Mouse (Mus musculus) left cerebral cortex, postnatal 10 days (tissue): ENCODE data around the gene Lims1. TPM values are rescaled to one million over a fixed set of nuclear protein-coding genes. Genes with fewer than 3 reads are reported as not detected.
A peak's percentile ranks its signal among the peaks of the same experiment; 100 is the strongest.

Source experiments
- DNase-seq, 2 experiments: peaks; one replicate each; pipeline ENCODE4 v3.0.0; 2021 to 2022; ENCODE audit warnings: low spot score in 2 of 2, mixed read lengths in 1 of 2; ENCODE audit errors: extremely low spot score in 1 of 2
- intact Hi-C: fragments of 180-260 bp; cut with DNase I; formaldehyde crosslinking; loops from one replicate; pipeline ENCODE4 v1.15.1; 2025
- total RNA-seq, 2 experiments: library from RNA; stranded (reverse); gene quantifications; 2 replicates each; pipeline ENCODE4 v1.2.3; 2021

The Lims1 gene
- total RNA-seq, 2 experiments from 2014 or later, result 25.1 to 29.1 TPM

DNA sequence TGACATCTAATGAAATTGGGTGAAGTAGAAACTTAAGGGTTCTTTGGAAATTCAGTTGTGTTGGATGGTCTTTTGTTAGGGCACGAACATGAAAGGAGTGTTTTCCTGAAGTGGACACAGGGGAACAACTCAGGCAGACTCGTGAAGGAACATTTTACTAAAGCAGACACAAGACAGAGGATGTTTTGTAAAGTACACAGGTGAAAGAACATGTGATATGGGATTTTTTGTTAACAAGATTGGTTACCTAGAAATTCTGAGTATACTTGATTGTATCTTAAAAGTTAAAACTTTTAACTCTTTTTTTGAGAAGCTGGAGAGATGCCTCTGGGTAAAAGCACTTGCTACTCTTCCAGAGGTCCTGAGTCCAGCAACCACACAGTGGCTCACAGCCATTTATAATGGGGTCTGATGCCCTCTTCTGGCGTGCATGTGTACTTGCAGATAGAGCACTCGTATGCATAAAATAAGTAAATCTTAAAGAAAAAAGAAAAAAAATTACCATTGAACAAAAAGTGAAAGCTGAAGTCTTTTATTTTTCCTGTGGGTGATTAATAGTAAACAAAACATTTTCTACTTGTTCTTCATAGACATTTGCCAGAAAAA lies 54.4 kb downstream of the Lims1 start:
- DNase-seq, result peak in 1 of 2 experiments; percentile 45
- intact Hi-C loops, result no loop called here

DNA sequence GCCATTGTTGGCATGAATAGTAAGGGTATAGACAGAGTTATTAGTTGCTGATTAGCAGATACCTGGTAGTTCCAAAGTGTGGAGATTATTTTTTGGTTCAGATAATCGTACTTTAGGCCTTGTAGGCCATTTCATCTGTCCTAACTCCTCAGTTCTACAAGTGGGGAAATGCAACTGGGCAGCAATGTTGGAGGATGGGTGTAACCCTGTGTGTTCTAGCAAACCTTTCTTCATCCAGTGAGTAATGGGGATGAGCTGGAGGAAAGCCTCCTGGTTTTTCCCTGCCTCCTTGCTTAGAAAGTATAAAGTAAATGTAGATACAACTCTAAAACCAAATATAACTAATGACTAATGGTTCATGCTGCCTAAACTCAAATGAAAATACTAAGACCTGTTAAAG lies 55.1 kb downstream of the Lims1 start:
- no peak for DNase-seq
- intact Hi-C loops, result no loop called here

DNA sequence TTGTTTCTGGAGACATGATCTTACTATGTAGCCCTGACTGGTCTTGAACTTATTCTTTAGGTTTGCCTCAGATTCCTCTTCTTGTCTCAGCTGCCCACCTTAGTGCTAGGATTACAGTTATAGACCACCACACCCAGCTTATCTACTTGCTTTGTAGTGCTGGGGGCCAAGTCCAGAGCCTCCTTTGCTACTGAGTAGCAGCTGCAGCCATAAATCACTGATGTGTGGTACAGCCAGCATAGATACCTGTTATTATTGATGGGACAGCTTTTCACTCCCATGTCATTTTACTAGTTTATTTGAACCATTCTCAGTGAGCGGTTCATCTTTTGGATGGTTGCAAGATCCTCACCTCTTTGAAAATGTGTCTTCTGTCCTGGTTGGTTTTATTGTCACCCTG lies 56.4 kb downstream of the Lims1 start:
- DNase-seq, result no peak
- intact Hi-C loops, result no loop called here

DNA sequence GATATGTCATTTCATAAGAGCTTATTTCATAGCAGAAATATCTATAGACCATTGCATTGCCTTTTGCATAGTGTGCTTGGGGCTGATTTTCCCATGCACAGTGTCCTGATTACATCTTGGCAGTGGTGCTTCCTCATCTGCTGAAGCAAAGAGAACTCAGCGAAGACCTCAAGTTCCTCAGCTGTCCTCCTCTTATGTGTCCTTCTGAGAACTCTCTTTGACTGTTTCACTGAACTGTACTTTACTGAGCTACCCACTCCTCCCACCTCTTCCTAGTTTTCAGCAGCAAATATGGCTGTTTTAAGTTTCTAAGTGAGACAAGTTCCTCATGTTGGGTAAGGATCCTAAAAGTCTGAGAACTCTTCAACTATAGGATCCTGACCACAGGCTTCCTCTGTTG lies 58.6 kb downstream of the Lims1 start:
- DNase-seq, result no peak
- intact Hi-C loops, result no loop called here

DNA sequence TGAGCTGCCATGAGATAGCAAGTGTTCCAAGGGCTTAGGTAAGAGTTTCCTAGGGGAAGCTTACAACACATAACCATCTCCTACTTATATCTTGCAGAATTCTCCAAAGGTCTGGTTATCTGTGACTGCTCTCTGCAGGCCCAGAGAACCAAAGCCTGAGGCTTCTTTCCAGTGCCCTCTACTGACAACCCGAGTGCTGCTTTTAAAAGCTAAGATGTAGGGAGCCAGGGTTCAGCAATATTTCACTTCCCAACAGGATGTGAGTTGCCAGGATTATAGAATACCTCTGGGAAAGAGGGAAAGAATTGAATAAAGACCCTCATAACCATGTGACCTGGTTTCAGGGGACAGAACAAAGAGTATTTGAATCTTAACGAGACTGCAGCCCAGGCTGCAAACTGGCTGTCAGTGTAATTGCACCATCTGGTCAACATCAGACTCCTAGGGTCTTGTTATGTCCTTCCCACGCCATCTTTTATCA lies 59.4 kb downstream of the Lims1 start:
- intact Hi-C loops, result no loop called here
- no peak for DNase-seq

DNA sequence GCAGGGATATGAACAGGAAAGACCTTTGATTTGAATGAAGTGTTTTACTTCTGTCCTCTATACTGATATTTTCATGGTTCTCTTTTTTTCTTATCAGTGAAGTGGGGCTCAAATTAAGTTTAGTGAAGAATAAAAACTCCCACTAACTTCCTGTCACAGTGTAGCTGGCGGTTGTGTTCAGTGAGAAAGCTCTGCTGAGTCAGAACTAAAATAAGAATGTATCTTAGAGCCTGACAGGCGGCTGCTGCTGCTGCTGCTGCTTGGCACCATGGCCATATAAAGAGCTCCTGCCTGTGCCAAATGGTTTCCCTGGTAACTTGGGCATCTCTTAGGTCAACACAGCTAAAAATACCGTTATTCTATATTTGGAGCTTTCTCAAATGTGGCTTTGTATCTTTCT lies 60.0 kb downstream of the Lims1 start:
- intact Hi-C loops, result no loop called here
- peak; percentile 34 to 74 for DNase-seq

DNA sequence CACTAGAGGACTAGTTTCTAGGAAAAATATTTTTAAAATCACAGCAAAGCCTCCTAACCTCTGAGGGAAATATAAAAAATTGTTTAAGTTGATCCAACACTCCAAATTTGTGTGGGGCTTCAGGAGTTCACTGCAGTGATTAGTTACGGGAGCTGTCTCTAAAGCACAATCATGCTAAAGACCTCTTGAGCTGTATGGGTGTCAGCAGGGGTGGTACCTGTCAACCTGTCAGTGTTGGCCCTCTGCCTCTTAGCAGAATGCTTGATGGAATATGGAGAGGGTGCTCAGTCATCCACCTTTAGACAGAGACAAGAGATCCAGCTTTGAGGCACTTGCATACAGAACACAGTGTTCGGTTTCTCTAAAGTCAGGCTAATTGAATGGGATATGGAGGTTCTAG lies 60.5 kb downstream of the Lims1 start:
- intact Hi-C loops, result no loop called here
- no peak for DNase-seq

DNA sequence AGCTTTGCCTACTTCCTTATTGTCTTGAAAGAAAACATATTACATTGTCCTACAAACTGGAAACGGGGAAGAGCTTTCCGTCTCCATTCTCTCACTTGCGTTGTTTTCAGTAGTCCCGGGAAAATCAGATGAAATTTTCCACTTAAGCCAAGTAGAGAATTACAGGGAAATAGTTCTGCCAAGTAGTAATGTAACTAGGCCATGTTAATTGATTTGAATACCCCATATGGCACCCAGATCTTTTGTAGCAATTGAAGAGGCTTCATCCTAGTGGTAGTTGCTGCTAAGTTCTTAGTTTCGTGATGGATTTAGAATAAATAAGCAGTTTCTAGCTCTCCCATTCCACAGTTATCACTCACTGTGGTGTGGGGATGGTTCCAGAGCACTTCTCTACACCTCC lies 62.4 kb downstream of the Lims1 start:
- no peak for DNase-seq
- intact Hi-C loops, result no loop called here

DNA sequence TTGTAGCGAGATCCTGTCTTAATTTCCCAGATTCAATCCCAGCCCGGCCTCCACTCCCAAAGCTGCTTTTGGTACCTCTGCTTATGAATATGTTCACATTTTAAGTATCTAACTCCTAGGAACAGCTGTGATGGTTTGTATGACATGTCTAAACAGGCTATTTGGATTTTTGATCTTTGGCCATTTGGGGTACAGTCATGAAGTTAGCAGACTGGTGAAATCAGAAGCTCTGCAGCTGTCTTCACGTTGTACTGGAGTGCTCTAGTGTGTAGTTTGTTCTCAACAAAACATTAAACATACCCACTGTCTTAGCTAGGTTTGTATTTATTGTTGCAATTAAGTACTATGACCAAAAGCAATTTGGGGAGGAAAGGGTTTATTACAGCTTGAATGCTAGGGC lies 63.7 kb downstream of the Lims1 start:
- intact Hi-C loops, result no loop called here
- DNase-seq, result no peak

DNA sequence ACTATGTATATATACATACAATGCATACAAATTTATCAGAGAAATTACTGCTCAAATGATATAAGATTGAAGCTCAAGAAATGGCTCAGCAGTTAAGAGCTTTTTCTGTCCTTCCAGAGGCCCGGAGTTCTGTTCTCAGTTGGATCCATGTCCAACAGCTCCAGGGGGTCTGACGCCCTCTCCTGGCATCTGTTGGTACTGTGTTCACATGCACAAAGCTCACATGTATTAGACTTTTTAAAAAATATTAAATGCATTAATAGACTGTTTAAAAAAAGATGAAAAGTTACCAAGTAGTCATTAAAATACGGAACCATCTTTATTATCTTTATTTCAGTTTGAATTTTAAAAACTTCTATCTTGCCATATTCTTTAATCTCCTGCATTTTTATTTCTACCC lies 65.4 kb downstream of the Lims1 start:
- DNase-seq, result no peak
- intact Hi-C loops, result no loop called here

DNA sequence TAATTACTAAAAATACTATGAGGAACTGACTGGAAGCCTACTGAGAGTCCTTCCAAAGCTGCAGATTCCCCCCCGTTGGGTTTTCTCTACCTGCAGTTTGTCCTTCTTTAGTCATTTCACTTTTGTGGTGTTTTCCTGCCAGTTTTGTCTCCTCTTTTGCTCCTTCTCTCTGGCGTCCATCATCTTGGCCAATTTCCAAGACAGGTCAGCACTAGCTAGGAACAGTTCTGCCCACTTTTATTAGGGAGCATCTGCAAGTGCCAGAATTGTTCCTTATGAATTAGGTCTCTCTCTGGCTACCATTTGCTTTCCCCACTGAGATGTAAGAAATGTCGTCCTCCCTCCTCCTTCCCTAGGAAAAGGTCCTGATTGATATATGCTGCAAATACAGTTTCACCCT lies 65.9 kb downstream of the Lims1 start:
- intact Hi-C loops, result no loop called here
- no peak for DNase-seq

DNA sequence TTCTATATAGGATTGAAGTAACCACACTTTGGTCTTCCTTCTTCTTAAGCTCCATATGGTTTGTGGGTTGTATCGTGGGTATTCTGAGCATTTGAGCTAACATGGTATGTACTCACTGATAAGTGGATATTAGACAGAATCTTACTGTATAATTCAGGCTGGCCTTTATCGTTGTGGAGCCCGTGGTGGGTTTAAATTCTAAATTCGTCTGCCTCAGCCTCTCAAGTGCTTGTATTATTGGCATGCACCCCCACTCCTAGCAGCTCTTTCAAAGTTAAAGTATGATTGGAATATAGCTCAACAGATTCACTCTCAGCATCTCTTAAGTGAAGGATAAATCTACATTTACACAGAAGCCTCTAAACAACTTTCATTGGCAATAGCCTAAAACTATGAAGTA lies 69.2 kb downstream of the Lims1 start:
- peak in 1 of 2 experiments; percentile 50 for DNase-seq
- intact Hi-C loops, result no loop called here

DNA sequence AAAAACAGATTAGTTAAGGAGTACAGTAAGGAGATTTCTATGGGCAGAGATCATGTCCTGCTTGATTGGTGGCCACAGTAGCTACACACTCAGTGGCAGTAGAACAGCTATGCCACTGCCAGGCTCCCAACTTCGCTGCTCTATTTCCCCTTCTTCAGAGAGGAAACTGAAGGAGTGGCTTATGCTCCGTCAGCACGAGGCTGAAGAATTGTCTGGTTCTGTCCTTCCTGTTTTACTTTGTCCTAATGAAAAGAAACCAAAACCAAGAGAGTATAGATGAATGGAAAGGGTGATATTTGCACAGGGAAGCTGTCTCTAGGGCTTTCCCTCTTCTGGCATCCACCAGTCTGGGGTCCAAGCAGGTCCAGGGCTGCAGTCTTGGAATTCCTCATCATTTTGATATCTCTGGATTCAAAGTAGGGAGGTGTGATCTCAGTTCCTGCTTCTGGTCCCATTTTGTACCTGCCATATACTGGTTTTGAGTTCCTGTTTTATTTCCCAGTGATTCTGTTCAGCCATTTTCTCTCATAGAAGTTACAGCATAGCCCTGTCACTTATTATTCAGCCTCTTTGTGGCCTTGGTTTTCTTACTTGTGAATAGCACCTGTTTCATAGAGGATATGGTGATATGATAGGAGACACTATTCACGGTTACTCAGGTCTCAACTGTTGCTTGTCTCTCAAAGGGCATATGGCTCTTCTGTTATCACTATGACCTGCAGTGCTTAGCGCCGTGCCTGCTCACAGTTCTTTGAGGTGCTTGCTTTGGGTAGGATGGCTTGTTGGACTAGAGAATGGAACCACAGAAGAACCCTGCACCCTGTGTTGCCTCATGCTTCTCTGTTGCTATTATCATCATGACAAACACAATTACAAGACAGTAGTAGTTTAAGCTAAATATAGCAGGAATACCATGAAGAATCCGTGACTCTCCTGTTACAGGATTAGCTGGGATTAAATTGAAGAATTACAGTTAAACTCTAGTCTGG lies 70.1 kb downstream of the Lims1 start:
- DNase-seq, result no peak
- intact Hi-C loops, result no loop called here

DNA sequence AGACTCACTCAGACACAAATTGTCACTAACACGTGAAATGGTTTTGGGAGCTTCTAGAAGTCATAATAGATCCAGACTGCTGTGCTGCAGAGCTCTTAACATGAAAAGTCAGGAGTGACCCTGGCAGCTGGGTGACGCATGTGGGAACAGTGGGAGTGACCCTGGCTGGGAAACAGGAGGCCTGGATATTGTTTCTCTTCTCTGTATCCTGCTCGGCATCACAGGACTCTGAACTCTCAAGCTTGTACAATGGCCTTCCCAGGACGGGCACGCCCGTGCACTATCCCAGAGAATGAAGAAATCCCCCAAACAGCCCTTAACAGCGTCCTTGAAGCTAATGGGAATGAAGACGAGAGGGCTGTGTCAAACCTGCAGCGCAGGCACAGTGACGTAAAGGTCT lies 70.9 kb downstream of the Lims1 start:
- intact Hi-C loops, result no loop called here

DNA sequence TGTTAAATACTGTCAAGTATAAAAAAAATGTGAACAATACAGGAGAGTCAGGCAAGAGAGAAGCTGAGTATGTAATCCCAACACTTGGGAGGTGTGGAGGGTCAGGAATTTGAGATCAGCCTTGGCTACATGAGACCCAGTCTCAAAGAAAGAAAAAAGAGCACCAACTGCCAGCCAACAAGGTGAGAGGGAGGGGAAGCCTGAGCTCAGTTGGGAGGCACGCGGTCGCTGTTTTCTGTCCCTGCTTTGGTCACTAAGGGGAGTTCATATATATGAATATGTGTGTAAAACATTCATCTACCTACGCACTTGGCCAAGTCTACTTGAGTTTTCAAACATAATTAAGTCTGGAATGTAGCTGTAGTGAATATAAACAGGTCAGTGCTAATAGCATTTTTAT lies 72.0 kb downstream of the Lims1 start:
- DNase-seq, result no peak
- intact Hi-C loops, result no loop called here

More for the DNA sequence above, 70.9 kb downstream of the Lims1 start:
- peak in 1 of 2 experiments; percentile 51 for DNase-seq

DNA sequence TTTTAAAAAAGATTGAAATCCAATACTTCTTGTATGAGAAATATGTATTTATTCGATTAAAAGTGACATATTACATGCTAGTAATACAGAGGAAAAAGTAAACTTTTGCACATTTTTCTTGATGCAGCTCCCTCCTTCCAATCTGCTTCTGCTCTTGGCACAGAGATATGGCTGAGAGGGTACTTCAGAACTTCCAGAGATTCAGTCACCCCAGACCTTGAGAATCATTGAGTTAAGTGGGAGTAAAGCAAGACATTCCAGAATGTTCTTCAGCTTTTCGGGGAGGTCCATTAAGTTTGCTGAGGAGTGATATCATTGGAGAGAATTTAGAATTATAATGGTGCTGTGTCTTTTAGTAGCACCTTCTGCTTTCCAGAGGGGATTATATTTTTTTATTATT lies 72.5 kb downstream of the Lims1 start:
- intact Hi-C loops, result no loop called here
- no peak for DNase-seq

DNA sequence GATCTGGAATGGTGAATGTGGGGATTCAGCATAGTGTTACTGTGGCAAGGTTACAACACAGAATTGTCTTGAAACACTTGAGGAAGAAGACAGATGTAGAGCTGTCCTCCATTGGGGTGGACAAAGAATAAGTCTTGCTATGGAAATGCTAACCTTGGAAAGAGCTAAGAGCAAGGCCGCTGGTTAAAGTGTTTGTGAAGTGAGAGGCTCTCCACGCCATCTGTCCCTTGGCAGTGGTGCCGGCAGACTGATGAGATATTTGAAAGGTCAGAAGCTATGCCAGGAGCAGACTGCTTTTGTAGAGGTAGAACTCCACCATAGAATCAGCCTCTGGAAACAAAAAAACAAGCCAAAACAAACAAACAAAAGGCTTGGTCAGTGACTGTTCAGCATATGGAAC lies 73.3 kb downstream of the Lims1 start:
- intact Hi-C loops, result no loop called here

DNA sequence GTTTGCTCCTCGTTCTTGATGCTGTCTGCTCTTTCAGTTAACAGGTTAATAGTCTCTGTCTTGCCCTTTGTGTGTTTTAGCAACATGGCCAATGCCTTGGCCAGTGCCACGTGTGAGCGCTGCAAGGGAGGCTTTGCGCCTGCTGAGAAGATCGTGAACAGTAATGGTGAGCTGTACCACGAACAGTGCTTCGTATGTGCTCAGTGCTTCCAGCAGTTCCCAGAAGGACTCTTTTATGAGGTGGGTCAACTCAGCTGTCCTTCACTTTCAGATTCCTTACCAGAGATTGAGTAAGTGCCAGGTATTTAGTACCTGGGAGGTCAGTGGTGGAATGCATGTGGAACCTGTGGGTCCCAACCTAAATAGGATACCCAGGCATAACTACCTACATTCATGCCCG lies 75.7 kb downstream of the Lims1 start:
- intact Hi-C loops, result no loop called here
- DNase-seq, result no peak

More for the DNA sequence above, 73.3 kb downstream of the Lims1 start:
- no peak for DNase-seq

DNA sequence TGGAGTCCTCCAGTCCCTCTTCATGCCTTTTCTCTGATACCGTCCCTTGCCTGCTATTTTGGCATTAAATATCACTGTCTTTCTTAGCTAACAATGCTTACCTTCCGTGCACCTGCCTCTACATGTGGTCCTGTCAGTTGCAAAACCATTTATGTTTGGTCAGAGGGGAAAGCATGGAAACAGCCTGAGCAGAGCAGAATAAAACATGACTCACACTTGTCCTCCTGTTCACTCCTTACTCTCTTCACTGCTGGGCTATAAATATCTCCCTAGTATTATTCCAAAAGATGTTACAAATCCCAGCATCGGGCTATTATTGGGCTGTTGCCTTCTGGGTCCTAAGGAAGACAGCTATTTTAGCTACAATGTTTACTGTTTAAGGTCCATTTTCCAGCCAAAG lies 78.6 kb downstream of the Lims1 start:
- no peak for DNase-seq
- intact Hi-C loops, result no loop called here

DNA sequence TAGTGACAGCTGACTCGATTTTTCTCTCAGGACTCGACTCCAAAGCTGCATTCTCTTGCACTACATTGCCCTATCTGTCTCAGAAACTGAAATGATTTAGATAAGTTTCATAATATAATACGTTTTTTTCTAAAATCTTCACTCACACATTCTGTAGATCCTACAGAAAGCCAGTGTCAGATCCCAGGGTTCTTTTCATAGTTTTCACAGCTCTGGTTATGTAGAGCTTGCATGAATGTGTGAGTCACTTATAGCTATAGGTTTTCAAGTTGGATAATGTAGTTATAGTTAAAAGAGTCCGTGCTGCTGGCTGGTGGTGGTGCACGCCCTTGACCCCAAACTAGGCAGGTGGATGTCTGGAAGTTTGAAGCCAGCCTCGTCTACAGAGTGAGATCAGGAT lies 81.4 kb downstream of the Lims1 start:
- no peak for DNase-seq
- intact Hi-C loops, result no loop called here
